Mouse (Mus musculus) E14TG2a.4 (cell line): Measurements from ENCODE around the gene Akr7a5.

Source experiments
- H3K27me3 ChIP-seq: 2 replicates; pipeline ENCODE4 v1.6.1; 2014; ENCODE audit warnings: low read length, control low read depth; ENCODE audit not compliant: insufficient read depth
- H3K36me3 ChIP-seq: 2 replicates; pipeline ENCODE4 v1.6.1; 2014; ENCODE audit warnings: low read length, control low read depth; ENCODE audit not compliant: insufficient read depth
- H3K4me1 ChIP-seq: replicated peaks from 2 replicates; pipeline ENCODE4 v1.6.1; 2014; ENCODE audit warnings: low read depth, low read length, control low read depth
- H3K4me3 ChIP-seq: replicated peaks from 2 replicates; pipeline ENCODE4 v1.5.1; 2014; ENCODE audit warnings: mild to moderate bottlenecking, low read length
- H3K9me3 ChIP-seq: 2 replicates; pipeline ENCODE4 v1.6.1; 2014; ENCODE audit warnings: low read length, control low read depth
- CTCF ChIP-seq: conservative IDR thresholded peaks from 2 replicates; pipeline ENCODE4 v1.5.1; 2014; ENCODE audit warnings: low read length
- NANOG ChIP-seq: IDR thresholded peaks from 2 replicates; pipeline ENCODE4 v1.6.1; 2014; ENCODE audit warnings: borderline replicate concordance, low read length, mixed read lengths
- POU5F1 ChIP-seq: IDR thresholded peaks from 2 replicates; pipeline ENCODE4 v1.6.1; 2014; ENCODE audit warnings: low read length, borderline replicate concordance

Gene Akr7a5

DNA sequence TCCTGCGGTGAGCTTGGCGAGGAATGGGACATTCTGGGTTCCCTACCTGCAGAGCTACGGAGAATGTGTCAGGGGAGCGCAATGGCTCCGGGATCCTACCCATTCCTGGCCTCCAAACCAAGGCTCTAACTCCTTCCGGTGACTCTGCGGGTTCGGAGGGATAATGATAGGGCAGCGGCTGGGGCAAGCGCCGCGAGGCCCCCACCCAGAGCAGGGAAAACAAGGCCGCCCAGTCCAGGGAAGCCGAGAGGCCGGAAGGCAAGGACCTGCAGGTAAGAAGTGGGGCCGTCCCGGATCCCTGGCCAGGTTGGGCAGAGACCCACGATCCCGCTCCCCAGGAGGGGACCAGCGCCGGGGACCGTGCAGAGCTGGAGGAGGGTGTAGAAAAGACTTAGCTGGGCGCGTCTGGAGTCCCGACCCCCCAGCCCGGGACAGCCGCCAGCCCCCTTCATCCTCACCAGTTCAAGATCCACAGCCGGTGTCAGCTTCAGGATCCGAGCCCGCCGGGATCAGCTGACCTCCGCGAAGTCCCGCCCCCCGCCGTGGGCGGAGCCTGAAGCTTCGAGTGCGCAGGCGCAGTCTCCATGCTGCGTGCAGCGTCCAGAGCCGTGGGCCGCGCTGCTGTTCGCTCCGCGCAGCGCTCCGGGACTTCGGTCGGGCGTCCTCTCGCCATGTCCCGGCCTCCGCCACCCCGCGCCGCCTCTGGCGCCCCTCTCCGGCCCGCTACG is at the start of gene Akr7a5, which contains the start of gene Pqlc2:
Akr7a5 (plus strand) TSS at position 574 of the 728 bp plus-strand sequence.
Pqlc2 (minus strand) TSS at position 538 of the 728 bp plus-strand sequence.
- Histone ChIP-seq H3K36me3 (peaks cover 36% of the 10 kb centered on the region), H3K4me1 (peaks cover 42% of the 10 kb centered on the region), H3K4me3 (peak within 1 kb of the TSS; percentile 99), H3K9me3 (no peaks in the 10 kb centered on the region), H3K27me3 (peaks cover 24% of the 10 kb centered on the region)
- no peak for TF ChIP-seq POU5F1
- no peak for TF ChIP-seq CTCF
- no peak for TF ChIP-seq NANOG

DNA sequence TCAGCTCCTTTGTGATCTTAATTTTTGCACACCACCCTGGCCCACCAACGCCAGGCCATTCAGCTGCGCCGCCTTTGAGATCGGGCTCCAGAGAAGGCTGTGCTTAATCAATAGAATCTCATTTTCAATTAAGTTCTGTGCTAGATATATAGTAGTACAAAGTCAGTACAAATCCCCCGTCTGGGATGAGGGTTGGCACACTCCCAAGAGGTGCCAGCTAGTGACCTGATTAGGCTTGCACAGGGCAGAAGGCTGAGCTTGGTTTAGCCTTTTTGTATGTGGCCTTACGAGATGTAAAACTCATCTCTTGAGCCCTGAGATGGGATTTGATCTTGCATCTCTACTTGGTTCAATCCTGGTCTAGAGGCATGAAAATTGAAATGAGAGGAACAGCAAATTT is 47.6 kb upstream of the Akr7a5 start:
- peaks cover 33% of the 10 kb centered on the region for H3K4me1 ChIP-seq
- no peak overlapping the region for H3K4me3 ChIP-seq
- H3K27me3 ChIP-seq = no peaks in the 10 kb centered on the region
- no peaks in the 10 kb centered on the region for H3K9me3 ChIP-seq
- peaks cover 100% of the 10 kb centered on the region for H3K36me3 ChIP-seq
- TF ChIP-seq NANOG (no peak), POU5F1 (no peak), CTCF (no peak)

DNA sequence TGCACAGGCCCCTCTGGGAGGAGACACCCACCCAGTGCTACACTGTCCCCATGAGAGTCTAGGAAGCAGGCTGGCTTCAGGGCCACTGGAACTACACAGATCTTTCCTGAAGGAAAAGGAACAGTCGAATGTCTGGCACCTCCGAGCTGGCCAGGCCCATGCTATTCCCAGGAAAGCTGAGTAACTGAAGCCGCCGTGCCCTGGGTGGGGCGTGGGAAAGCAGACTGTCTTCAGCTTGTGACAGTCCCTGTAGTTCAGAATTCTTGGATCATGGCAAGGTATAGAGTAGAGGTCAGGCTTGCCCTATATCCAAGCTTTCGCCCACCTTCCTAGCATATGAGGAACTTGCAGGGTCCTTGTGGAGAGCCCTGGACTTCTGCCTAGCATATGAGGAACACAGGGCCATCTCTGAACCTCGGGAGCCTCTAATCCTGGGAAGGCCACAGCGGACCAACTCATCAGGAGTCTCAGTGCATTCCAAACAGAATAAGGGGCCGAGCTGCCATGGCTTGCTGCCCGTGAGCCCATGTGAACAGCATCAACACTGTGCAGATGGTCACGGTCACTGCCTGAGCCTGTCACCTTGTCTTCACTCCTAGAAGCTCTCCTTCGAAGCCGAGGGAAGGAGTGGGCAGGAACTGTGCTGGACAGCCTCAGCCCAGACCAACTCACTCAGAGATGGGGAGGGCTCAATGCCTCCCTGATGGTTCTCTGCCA is 44.6 kb upstream of the Akr7a5 start:
- Histone ChIP-seq H3K36me3 (peaks cover 98% of the 10 kb centered on the region), H3K4me1 (peaks cover 34% of the 10 kb centered on the region), H3K9me3 (no peaks in the 10 kb centered on the region), H3K4me3 (no peak overlapping the region), H3K27me3 (no peaks in the 10 kb centered on the region)
- TF ChIP-seq POU5F1 (no peak), CTCF (no peak), NANOG (no peak)

DNA sequence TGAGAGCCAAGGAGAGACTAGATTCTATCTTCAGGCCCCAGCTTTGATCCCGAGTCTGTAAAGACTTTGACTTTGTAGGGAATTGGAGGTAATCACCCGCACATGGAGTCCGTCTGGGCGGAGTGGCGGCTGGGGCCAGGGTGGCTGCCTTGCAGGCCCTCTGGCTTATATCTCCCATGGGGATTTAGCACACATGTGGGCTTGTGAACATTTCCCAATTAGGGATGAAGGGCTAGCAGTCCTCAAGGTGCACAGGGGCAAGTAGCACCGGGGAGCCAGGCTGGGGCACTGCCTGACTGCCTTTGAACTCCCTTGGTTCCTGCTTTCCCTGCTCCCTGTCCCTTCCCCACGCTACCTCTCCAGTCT is 44.1 kb upstream of the Akr7a5 start:
- TF ChIP-seq NANOG = no peak
- no peak for TF ChIP-seq POU5F1
- no peak for TF ChIP-seq CTCF
- no peaks in the 10 kb centered on the region for H3K9me3 ChIP-seq
- H3K36me3 ChIP-seq = peaks cover 98% of the 10 kb centered on the region
- H3K4me3 ChIP-seq = no peak overlapping the region
- H3K4me1 ChIP-seq = peaks cover 34% of the 10 kb centered on the region
- H3K27me3 ChIP-seq = no peaks in the 10 kb centered on the region

DNA sequence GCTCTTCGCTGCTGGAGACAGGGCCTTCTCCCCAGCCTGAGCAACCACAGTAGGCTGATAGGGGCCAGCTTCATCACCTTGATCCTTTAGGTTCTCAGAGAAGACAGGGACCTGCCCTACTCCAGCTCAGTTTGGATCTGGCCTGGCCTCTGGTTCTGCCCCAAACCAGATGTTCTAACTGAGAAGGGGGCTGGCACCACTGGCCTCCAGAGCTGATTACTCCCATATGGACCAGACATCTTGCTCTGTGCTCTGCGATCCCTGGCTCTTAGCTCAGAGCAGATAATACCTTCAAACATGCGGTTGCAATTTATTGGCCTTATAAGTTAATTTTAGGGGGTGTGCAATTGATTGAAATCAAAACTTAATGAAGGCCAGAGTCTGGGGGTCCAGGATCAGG is 43.2 kb upstream of the Akr7a5 start:
- TF ChIP-seq NANOG (no peak), CTCF (no peak), POU5F1 (no peak)
- H3K27me3 ChIP-seq = no peaks in the 10 kb centered on the region
- H3K9me3 ChIP-seq = no peaks in the 10 kb centered on the region
- peaks cover 98% of the 10 kb centered on the region for H3K36me3 ChIP-seq
- H3K4me3 ChIP-seq = no peak overlapping the region
- H3K4me1 ChIP-seq = peaks cover 34% of the 10 kb centered on the region

DNA sequence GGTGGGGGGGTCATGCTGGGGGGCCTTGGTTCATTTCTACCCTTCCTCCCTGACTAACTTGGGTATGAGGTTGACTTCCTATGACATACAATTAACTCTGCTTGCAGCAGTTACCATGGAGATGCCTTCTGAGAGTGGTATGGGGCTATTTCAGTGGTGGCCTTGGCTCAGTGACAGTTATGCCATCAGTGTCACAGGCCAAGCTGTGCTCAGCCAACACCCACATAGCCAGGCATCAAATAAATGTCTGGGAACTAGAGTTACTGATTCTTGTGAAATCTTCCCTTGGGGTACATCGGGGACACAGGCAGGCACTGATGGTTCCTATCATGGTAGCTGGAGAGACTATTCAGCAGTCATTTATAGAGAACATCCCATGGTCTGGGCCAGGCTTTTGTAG is 42.3 kb upstream of the Akr7a5 start:
- Histone ChIP-seq H3K4me3 (no peak overlapping the region), H3K27me3 (no peaks in the 10 kb centered on the region), H3K36me3 (peaks cover 98% of the 10 kb centered on the region), H3K4me1 (peaks cover 34% of the 10 kb centered on the region), H3K9me3 (no peaks in the 10 kb centered on the region)
- TF ChIP-seq NANOG (no peak), POU5F1 (no peak), CTCF (no peak)

DNA sequence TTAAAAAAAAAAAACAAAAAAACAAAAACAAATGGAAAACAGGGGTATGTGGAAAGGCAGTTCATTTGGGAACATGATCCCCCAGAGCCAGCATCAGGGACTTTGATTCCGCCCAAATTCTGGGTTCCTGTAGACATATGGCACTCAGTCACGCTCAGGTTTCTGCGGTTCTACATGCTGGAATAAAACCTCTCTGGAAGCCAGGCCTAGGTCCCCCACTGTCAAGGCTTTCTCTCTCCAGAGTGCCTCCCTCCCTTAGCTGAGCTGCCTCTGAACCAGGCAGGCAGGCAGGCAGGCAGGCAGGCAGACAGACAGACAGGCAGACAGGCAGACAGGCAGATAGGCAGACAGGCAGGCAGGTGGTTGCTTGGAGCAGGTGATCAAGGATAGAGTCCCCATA is 40.4 kb upstream of the Akr7a5 start:
- TF ChIP-seq CTCF (no peak), NANOG (no peak), POU5F1 (no peak)
- no peaks in the 10 kb centered on the region for H3K9me3 ChIP-seq
- peaks cover 32% of the 10 kb centered on the region for H3K4me1 ChIP-seq
- no peak overlapping the region for H3K4me3 ChIP-seq
- H3K27me3 ChIP-seq = no peaks in the 10 kb centered on the region
- H3K36me3 ChIP-seq = peaks cover 98% of the 10 kb centered on the region

DNA sequence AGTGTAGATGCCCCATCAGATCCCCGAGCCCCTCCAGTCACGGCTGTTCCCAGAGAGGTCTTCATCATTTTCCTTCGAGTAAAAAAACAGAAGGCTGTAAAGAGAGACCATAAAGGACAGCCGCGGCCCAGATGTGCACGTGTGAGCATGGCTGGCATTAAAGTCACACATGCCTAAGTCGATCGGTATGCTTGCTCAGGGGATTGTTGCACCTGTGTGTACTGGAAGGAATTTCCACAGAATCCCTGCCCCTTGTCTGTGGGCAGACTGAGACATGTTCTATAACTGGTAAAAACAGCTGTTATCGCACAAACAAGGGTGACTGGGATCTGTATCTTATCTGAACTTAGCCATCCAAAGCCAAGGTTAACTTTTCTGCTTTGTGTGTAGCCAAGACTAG is 39.0 kb upstream of the Akr7a5 start:
- H3K36me3 ChIP-seq = peaks cover 98% of the 10 kb centered on the region
- no peaks in the 10 kb centered on the region for H3K27me3 ChIP-seq
- H3K4me1 ChIP-seq = peaks cover 19% of the 10 kb centered on the region
- TF ChIP-seq NANOG (no peak), CTCF (no peak), POU5F1 (no peak)
- H3K9me3 ChIP-seq = no peaks in the 10 kb centered on the region
- H3K4me3 ChIP-seq = no peak overlapping the region
